Mouse (Mus musculus) testis, adult 2 months (tissue): ENCODE measurements at regions not wholly inside any gene's neighbourhood (a gene's known extent, or its start where the extent isn't known, plus 50 kb on each side); places are given as distances from the start of the nearest gene placed in this dataset.

Experiments
- CTCF ChIP-seq: fragments of 200-500 bp; IDR thresholded peaks from 2 replicates; pipeline ENCODE4 v1.5.1; 2012; ENCODE audit warnings: low read depth, mild to moderate bottlenecking, inconsistent platforms, low read length, moderate library complexity; ENCODE audit not compliant: control insufficient read depth, insufficient read depth, insufficient replicate concordance
- POLR2A ChIP-seq: fragments of 200-500 bp; IDR thresholded peaks from 2 replicates; pipeline ENCODE4 v1.6.1; 2012; ENCODE audit warnings: low read depth, mild to moderate bottlenecking, inconsistent platforms, low read length, moderate library complexity; ENCODE audit not compliant: control insufficient read depth

DNA sequence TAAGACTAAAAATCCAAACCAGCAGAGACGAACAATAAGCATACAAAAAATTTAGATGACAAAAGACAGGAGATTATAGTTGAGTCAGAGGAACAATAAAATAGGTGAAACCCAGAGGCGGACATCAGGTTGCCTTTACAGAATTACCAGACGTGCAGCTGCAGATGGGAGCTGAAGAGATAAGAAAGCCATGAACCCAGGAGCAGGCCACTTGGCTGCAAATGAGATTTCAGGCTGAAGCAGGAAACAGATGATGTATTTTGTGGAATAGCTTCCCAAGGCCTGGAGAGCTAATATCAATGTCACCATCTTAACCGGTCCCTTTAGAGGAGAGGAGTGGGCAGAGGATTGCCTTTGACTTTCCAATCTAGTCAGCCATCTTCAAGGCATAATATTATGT lies 57.6 kb upstream of the Itga1 start:
- no peak for TF ChIP-seq POLR2A
- TF ChIP-seq CTCF = no peak
